Mouse (Mus musculus): ENCODE results near the gene Elmod2.
A peak's percentile ranks its signal among the peaks of the same experiment; 100 is the strongest.
"Not testable (repeated sequence)": the region's sequence is repeated elsewhere in the genome, so short reads cannot be mapped to it uniquely, and the experiment has no call there.

Elmod2 gene

DNA sequence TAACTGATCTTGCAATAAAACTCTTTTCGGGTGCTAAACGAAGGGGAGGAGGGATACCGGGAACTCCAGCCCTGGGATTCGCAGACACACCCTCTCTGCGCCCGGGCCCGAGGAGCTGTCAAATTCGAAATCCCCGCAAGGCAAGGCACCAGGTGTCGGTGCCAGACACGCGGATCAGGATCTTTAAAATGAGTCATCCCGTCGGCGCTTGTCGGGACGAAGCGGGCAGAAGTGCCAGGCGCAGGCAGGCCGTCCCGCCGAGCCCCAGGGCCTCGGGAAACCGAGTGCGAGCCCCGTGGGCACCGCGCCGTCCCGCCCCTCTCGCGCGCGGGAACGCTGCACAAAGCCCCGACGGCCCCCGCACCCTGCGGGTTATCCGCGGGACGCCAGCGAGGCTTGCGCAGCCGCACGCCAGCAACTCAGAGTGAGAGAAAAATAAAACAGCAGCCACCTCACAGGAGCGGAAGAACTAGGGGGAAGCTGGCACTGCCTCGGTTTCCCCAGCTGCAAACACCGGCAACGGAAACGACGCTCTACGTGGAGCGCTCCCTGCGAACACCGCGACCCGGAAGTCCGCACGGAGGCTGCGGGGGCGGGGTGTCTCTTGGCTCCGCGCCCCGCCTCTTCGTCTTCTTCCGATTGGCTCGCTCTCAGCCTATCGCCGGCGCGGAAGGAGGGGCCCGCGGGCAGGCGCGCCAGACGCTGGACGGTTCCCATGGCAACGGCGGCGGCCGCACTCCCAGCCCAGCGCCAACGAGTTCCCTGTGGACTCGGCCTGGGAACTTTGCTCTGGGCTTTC, at the start of gene Elmod2:
Gene Elmod2, minus strand, starts transcription at position 588 of the 799 bp plus-strand sequence.
- peak; percentile 89 to 94 for DNase-seq (ENCODE audit: low spot score in 2 of 2)

GRCm38 (mm10) chr8:83381016-83381415, 48.7 kb upstream of the Elmod2 start:
- DNase-seq (ENCODE audit: low spot score in 2 of 2) = no peak

DNA sequence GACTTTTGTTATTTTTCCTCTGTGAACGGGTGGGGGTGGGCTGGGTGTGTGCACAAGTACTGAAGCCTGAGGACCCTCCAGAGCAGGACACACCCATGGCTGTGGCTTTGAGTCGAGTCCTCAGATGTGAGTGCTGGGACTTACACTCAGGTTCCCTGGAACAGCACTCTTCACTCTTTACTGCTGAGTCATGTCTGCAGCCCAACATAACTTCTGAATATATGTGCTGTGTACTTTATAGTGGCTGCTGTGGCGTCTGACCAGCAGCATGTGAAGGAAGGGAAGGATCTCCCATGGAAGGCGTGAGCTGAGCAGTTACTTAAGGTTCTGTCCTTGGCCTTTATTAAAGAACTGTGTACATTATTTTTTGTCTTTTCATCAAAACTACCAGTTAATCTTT, 47.9 kb upstream of the Elmod2 start:
- no peak for DNase-seq (ENCODE audit: low spot score in 2 of 2)

DNA sequence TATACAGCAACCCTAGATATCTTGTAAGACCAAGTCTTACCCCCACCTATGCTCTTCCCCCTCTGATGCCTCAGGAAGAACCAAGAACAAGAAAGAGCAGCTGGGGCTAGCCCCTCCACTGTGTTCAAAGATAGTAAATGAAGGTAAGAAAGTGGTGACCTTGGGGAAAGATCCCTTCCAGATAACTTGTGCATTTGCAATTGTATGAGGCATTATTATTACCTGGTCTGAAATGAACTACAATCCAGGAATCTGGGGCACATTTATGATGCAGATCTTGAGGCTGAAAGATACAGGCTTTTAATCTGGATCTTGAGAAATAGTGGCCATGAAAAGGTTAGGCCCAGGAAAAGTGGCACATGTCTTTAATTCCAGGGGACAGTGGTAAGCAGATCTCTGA, 44.9 kb upstream of the Elmod2 start:
- no peak for DNase-seq (ENCODE audit: low spot score in 2 of 2)

DNA sequence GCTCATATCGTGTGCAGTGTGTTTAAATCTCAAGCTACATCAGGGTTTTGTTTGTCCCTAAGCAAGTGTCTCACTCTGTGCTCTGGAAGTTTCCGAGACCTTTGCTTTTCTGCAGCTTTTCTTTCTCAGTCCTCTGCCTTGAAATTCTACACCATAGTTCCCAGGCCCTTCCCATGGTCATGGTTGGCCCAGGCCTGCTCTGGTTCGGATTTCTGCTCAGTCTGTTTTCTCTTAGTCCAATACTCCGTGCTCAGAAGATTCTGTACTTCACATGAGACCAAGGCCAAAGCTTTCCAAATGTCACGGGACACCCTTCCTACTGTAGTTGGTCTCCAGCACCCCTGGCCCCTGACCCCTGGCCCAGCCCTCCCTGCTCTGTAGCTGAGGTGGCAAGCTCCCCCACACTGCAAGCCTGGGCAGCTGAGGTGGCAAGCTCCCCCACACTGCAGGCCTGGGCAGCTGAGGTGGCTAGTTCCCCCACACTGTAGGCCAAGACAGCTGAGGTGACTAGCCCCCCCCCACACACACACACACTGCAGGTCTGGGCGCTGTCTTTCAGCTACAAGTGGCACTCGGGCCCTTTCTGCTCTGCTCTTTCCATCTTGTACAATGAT, 31.0 kb upstream of the Elmod2 start:
- no peak for DNase-seq (ENCODE audit: low spot score in 2 of 2)

- no peak for DNase-seq (ENCODE audit: low spot score in 2 of 2)
These were observed 19.0 kb upstream of the Elmod2 start for GRCm38 (mm10) chr8:83351315-83351714.

GRCm38 (mm10) chr8:83348263-83348662, 16.0 kb upstream of the Elmod2 start, which contains the start of gene Mgat4d:
Mgat4d (plus strand) TSS chr8:83348471.
- DNase-seq (ENCODE audit: low spot score in 2 of 2) = no peak

- DNase-seq (ENCODE audit: low spot score in 2 of 2) = no peak
These were observed 10.4 kb upstream of the Elmod2 start for GRCm38 (mm10) chr8:83342693-83343092.

GRCm38 (mm10) chr8:83342076-83342475, 9.8 kb upstream of the Elmod2 start:
- no peak for DNase-seq (ENCODE audit: low spot score in 2 of 2)

GRCm38 (mm10) chr8:83332864-83333263, 578 bp upstream of the Elmod2 start:
- DNase-seq (ENCODE audit: low spot score in 2 of 2) = no peak

DNA sequence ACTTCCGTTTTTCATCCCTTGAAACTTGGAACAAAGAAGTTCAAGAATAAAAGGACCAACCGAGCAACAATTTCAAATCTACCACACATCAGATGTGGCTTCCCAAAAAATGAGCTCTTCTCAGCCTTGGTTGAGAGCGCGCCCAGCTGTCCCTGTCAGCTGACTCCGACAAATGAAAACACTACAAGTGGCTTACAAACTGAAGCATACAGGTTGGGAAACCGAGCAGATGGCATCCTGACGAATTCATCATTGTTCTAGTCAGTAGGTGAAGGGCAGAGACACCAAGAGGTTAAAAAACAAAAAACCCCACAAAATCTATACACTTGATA, 753 bp downstream of the Elmod2 start:
- DNase-seq (ENCODE audit: low spot score in 2 of 2) = no peak

GRCm38 (mm10) chr8:83327889-83328288, 4.4 kb downstream of the Elmod2 start:
- DNase-seq (ENCODE audit: low spot score in 2 of 2) = no peak

- no peak for DNase-seq (ENCODE audit: low spot score in 2 of 2)
These were observed 9.2 kb downstream of the Elmod2 start for GRCm38 (mm10) chr8:83323056-83323455.

- no peak for DNase-seq (ENCODE audit: low spot score in 2 of 2)
These were observed 9.9 kb downstream of the Elmod2 start for GRCm38 (mm10) chr8:83322374-83322773.

- no peak for DNase-seq (ENCODE audit: low spot score in 2 of 2)
These were observed 11.7 kb downstream of the Elmod2 start for GRCm38 (mm10) chr8:83320543-83320942.

DNA sequence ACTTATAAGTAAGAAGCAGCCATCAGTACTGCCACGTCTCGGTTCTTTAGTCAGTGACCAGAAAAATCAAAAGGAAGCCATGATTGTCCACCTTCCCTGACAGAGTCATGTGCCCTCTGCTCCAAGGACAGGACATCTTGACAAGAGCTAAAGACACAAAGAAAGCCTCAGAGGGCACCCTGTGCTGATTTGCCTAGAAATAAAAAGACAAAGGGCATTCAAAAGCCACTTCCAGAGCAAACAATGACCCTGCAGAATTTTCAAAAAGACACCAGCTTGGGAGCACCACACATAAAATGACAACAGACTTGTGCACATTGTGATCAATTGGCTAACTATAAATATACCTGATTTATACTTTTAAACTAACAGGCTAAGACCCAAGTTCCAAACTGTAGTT, 16.6 kb downstream of the Elmod2 start:
- no peak for DNase-seq (ENCODE audit: low spot score in 2 of 2)

GRCm38 (mm10) chr8:83315084-83315483, 17.2 kb downstream of the Elmod2 start:
- DNase-seq (ENCODE audit: low spot score in 2 of 2) = not testable (repeated sequence)

DNA sequence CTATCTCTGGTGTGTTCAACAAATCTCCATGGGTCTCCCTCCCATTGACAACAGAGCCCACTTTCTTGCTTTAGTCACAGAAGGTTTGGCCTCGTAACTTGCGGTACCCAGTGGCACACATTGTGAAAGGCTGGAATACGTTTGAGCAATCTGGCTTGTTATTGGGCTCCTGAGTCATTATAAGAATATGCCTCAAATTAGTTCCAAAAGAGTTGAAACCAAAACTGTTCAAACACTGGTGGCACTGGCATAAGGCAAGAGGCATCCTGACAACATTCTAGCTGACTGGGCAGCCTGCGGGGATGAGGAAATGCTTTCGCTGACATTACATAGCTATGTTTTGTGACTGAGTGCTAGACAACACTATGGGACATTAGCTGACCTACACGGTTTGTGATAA, 22.4 kb downstream of the Elmod2 start:
- no peak for DNase-seq (ENCODE audit: low spot score in 2 of 2)

- DNase-seq (ENCODE audit: low spot score in 2 of 2) = no peak
These were observed 27.3 kb downstream of the Elmod2 start for GRCm38 (mm10) chr8:83304946-83305345.

DNA sequence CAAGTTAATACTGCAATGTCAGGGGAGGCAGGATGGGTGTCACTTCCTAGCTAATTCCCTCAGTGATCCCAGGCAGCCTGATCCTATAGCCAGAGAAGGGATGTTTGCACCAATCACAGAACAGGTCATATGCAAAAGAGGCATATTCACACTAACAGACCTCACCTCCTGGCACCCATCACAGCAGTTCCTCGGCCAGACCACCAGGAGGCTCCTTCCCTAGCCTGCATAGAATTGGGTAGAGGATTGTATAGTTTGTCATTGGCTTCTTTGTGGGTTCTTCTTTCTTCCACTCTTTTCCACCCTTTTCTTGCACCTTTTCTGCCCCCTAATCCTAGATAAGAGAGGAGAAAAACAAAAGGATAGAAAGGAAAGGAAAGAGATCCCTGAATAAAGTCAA, 32.2 kb downstream of the Elmod2 start:
- no peak for DNase-seq (ENCODE audit: low spot score in 2 of 2)

GRCm38 (mm10) chr8:83297375-83297774, 34.9 kb downstream of the Elmod2 start:
- DNase-seq (ENCODE audit: low spot score in 2 of 2) = no peak

- DNase-seq (ENCODE audit: low spot score in 2 of 2) = no peak
These were observed 42.1 kb downstream of the Elmod2 start, which contains the start of gene Ucp1 for GRCm38 (mm10) chr8:83290176-83290575. Ucp1 (plus strand) TSS chr8:83290352.

DNA sequence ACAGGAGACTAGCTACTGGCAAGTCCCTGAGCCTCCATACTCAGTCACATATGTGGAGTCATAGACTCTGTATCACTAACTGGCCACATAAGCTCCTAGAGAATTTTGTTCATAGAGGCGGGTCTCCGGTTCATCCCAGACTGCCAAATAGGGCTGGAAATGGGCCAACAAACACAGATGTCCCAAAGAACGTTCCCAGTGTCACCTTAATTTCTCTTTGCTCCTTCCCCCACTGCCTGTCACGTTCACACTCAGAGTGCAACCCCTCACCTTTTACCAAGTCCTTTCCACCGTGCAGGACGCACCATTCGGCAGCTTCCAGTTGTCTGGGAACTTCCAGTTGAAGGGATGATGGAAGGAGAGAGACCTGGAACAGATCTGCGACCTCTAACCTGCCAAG, 46.9 kb downstream of the Elmod2 start:
- DNase-seq (ENCODE audit: low spot score in 2 of 2) = no peak
